Mouse (Mus musculus) heart, adult 2 months (tissue): Measurements from ENCODE around the gene Yy1.

Experiments used
- CTCF ChIP-seq: fragments of 200-600 bp; IDR thresholded peaks from 2 replicates; pipeline ENCODE4 v1.8.1; 2022; ENCODE audit warnings: antibody characterized with exemption, mild to moderate bottlenecking, moderate library complexity
- EP300 ChIP-seq: fragments of 200-500 bp; IDR thresholded peaks from 2 replicates; pipeline ENCODE4 v1.6.1; 2011; ENCODE audit warnings: low read depth, low read length, control low read depth; ENCODE audit not compliant: insufficient read depth
- POLR2A ChIP-seq: fragments of 200-500 bp; IDR thresholded peaks from 2 replicates; pipeline ENCODE4 v1.6.1; 2011; ENCODE audit warnings: mild to moderate bottlenecking, low read depth, low read length, control low read depth; ENCODE audit not compliant: insufficient read depth

DNA sequence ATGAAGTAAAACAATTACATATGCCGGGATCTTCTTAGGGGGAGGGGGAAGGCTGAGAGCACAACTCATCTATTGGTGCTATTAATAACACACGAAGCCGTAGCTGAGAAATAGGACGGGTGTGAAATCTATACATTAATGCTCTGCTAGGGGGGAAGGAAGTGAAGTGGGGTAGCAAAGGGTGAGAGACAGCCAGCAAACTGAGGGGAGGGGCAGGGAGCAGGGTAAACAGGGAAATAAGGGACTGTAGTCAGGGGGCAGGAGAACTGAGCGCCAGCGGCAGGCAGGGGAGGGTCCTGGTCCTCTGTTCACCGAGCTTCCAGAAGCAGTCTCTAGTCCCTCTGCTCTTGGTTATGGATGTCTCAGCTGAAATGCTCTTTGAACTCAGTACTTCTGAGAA, 25.9 kb upstream of the Yy1 start:
- no peak for TF ChIP-seq POLR2A
- no peak for TF ChIP-seq CTCF
- TF ChIP-seq EP300 = no peak
